Mouse (Mus musculus): ENCODE data around the gene Morc1.

Gene Morc1

DNA sequence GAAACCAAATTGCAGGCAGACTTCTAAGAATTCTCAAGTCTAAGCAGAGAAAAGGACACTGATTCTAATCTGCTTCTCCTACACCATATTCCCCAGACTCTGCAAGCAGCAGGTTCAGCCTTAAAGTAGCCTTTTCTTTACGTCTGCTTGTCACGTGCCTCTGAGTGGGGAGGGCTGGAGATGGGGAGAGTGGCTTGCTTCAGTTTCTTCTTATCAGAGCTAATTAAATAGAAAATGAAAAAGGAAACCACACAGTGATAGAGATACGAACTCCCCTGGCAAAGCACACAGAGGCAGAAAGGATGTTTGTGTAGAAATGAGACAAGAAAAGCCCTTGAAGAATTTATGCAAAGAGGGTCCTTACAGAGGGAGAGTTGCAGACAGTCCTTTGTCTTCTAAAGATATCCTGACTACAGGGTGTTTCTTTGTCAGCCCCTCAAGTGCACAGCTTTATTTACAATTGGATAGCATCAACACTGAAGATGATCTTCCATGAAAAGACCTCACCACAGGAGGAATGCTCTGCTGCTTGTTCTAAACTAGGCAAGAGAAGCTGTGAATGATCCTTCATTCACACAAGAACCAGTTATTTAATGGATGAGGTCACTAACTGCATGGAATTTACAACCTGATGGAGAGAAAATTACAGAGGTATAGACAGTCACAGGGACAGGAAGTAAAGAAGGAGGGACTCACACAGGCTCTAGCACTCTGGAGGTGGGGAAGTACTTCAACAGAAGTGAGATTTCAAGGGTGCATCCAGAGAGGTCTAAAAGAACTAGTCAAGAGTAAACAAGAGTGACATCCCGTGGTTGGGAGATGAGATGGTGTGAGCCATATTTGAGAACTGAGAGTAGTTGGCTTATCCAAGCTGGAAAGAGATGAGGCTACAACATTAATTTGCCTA lies 44.1 kb downstream of the Morc1 start:
- DNase-seq (ENCODE audit: low read depth, low spot score), result no peak

DNA sequence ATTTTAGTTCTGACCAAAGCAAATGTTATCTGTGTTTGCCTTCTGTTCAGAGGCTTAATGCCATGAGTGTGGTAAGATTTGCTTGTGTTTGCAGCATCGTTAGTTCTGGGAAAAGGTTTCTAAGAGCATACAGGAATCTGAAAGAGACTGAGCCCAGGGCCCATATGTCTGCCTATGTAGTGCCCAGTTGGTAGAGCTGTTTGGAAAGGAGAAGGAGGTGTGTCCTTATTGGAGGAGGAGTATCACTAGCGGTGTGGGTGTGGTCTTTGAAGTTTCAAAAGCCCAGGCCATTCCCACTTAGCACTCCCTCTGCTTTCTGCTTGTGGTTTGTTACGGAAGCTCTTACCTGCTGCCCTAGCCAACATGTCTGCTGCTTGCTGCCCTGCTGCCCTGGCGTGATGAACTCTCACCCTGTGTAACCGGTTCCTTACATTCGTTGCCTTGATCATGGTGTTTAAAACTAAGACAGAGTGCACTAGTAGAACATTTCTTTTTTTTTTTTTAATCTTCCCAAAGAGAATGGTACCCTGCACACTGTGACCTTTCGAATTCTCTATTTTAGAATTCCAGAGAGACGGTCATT lies 48.3 kb downstream of the Morc1 start:
- DNase-seq (ENCODE audit: low read depth, low spot score), result no peak

DNA sequence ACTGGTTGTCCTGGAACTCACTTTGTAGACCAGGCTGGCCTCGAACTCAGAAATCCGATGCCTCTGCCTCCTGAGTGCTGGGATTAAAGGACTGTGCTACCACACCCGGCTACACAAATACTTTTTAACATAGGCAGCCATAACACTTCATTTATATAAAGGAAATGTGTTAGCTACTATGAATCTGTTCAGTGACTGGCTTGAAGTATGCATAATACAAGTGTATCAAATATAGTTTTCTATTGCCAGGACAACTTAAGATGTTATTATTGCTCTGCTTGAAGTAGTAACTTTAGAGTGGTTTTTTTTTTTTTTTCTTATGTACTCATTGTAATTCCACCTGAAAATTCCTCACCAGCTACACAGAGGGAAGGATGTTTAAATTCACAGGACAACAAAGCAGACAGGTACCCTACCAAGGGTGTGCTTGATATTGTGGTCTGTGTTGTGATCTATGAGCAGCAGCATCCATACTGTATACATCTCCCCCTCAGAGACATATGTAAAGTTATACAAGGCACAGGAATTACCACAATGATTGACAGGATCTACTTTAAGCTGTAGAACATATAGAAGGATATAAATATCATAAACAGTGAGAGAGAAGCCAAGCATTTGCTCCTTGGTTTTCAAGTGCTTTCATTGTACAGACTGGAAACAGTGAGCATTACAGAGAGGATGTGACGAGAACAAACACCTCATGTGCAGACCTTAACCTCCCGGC lies 85.9 kb downstream of the Morc1 start:
- no peak for DNase-seq (ENCODE audit: low read depth, low spot score)

DNA sequence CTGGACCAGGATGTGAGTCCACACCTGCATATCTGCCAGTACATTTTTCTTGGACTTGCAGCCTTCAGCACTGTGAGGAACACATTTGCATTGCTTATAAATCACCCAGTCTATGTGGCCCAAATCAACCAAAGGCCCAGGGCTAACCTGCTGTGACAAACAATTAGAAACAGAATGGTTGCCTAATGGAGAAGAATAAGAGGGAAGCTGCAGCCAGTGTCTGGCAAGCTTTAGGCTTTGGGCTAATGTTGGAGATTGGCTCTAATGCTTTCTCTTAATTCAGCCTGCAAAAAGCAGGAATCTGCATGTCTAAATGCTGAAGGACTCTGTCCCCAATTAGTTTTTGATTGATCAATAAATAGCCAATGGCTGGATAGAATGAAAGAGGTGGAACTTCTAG lies 88.5 kb downstream of the Morc1 start:
- DNase-seq (ENCODE audit: low read depth, low spot score), result no peak

DNA sequence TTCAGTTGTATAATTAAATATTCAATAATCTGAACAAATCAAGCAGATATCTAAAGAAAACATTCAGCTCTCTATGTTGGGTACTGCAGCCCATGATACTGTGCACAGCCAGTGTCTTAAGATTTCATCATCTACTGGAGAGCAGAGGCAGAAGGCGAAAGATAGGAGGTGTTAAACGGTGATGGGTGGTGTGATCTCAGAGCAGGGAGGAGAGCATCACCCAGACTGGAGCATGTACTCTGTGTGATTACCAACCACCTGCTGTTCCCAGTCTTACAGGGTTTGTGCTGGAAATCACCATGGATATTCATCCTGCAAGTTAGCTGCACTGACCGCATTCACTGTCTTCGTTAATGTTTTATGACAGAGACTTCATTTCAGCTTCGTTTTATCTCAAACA lies 106.1 kb downstream of the Morc1 start:
- DNase-seq (ENCODE audit: low read depth, low spot score), result no peak

DNA sequence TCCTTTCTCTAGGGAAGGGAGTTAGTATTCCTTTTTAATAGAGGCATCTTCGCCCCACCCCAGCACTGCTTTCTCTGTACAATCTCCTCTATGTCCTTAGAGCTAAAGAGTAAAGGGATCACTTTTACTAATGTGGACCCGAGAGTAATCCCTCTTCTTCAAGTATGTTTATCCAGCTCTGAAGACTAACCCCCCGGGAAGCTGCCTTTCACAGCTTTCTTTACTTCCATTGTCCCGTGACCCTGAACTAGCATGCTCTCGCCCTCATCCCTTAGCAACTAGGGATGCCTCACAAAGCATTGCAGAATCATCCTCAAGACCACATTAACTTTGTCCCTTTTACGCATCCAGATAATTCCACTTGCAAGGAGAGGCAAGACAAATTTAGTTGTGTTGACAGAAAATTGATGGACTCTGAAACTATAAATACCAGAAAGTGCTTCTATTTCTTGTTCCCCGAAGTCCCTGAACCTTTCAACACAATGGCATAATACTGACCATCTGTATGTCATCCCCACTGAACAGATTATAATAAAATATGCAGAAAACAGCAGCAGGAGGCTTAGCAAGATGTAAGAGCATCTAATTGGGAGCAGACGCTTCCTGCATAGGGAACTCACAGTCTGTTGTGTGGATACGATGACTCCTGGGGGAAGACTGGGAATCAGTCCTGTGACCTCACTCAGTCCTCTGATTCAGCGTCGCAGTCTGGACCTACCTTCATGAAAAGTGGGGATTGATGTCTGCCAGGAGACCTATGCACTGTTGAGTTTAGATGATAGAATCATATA lies 131.4 kb downstream of the Morc1 start:
- no peak for DNase-seq (ENCODE audit: low read depth, low spot score)

DNA sequence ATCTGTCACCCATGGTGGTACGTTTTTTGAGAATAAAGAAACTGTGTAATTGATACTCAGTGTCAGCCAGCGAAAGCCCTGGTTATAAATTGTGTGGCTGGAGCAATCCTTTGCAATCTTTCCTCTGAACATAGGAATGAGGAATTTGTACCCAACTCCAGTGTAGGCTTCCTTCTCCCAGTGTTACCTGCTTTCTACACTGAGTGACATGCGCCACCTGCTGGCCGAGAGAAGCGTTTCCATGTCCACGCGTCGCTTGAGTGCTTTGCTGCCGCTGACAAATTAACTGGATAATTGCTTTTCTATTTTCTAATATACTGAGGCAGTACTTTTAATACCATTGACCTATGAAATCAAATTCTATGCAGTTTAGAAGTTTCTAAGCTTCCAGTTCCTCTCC lies 139.3 kb downstream of the Morc1 start:
- peak; percentile 57 for DNase-seq (ENCODE audit: low read depth, low spot score)

DNA sequence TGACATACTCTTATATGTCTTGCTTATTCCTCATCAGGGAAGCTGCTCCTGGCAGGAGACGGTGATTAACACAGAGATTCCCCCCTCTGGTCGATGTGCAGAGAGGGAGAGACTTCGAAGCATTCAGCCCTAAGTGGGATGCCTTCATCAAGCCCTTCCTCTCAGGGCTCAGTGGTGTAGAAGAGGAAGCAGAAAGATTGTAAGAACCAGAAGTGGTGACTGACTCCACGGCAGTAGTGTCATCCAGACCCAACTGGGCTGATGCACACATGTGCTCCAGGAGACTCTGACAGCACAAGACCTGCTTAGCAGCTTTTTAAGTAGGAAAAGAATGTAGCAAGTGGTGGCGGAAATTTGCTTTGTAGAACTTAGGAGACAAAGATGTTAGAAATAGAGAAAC lies 143.0 kb downstream of the Morc1 start:
- no peak for DNase-seq (ENCODE audit: low read depth, low spot score)

DNA sequence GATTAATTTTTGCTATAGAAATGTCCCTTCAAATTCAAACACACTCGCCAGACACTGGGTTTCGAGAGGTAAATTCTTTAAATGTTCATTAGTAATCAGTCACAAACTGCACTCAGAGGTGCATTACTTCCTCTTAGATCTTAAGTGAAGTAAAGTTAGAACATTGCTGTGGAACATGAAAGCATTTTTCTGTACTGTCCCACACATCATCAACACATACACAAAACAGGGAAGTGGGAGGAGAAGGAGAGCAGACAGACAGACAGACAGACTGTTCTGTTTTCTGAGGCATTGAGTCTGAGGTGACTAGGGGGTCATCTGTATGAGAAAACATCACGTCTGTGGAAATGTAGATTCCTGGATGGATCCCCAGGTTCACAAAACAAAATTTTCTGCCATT lies 143.5 kb downstream of the Morc1 start:
- DNase-seq (ENCODE audit: low read depth, low spot score), result no peak

DNA sequence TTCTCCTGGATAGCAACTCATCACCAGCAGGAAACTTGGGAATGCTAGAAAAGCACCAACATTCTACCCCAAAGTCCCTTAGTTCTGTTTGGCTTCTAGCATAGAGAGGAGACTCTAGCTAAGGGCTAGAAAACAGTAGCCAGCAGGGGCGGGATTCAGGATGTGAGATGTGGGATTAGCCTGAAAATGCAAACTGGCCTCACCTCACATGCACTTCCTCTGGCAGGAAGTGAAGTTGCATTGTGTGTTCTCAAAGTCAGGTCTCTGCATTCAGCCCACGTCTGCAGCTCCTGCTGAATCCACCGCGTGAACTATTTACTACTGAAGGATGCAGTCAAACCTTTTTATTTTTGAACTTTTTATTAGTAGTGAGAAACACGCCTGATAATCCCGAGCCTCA lies 154.3 kb downstream of the Morc1 start:
- no peak for DNase-seq (ENCODE audit: low read depth, low spot score)

DNA sequence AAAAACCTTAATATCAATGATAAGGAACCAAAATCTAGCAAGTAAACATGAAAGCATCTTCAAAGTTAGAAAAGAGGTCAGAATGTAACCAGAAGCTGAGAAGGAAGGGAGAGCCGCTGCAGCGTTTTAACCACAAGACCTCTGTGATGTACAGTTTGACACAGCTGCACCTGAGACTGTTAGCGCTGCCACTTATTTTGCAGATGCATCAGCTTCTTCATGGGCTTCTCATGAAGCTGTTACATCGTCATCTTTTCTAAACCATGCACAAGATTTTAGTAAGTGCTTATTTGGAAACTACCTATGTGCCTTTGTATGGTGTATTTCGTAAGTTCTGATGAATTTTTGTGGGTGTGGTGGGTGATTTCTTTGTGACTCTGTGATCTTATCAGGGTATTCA lies 163.4 kb downstream of the Morc1 start:
- DNase-seq (ENCODE audit: low read depth, low spot score), result no peak

DNA sequence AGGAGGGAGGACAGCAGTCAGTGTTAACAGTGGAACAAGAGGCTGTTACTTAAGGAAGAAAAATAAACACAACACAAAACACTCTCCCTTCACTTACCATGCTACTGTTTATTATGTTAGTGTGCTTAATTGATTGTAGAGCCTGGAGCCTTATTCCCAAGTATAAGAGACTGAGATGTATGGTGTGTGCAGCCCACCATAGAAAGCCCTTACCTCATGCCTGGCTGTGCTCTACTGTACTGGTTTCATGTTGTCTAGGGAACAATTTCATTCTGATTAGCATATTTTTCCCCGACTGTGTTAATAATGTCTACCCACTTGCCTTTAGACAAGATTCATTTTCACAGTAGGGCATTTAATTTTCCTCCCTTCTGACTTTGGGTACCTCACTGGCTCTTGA lies 164.2 kb downstream of the Morc1 start:
- no peak for DNase-seq (ENCODE audit: low read depth, low spot score)

DNA sequence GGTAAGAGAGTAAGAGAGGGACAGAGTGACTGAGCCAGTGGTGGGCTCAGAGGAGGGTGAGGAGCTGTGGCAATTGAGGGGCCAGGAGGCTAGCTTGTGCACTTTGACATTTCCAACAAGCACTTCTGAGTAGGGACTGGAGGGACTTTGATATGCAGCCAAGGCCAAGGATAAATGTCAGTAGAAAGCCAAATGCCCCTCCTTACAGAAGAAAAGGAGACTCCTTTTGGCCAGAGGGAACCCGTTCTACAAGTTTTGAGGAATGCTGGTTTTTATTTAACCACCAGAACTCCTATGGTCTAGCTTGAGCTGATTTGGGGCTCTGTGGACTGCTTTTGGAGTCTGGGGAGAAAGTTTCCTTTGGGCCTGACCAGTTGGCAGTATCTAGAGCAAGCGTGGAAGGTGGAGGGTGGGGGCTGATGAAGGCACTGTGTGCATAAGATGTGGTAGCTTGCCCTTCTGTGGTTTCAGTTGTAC lies 172.7 kb downstream of the Morc1 start:
- DNase-seq (ENCODE audit: low read depth, low spot score), result no peak

DNA sequence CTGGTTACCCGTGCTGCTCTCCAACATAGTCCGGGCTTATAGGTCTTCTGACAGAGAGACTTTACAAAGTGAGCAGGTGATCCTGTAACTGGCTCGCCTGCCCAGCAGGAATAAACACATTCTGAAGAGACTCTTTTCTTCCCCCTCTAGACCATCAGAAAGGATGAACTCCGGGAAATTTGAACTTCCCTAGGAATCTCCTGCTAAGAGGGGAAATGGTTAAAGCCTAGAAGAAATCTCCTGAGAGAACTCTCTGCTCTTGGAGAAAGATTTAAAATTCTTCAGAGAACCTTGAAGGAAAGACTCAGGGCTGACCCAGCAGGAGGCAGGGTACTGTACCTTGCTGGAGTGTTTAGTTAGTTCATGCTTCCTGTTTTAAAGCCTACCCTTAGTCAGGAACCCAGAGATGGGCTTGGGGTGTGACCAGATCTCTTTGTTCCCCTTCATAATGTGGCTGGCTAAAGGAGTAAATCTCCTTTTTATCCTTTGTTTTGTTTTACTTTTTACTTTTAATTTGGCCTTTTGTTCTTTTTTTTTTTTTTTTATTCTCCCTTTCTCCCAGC lies 175.5 kb downstream of the Morc1 start:
- no peak for DNase-seq (ENCODE audit: low read depth, low spot score)

DNA sequence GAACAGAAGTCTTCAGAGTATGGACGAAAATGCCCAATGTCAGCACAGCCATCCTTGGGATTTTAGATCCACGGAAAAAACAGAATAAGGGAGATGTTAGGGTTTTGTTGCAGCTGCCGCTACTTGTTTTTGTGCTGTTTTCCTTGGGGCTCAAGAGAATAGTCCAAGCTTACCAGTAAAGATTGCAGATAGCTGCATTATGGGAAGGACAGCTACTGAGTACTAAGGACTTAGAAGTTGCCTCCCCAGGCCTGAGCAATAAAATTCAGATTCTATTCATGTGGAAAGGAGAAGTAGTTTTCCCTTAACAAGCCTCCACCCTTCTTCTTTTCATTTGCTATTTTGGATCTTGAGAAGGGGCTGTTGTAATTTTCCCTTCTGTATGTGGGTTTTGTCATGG lies 177.2 kb downstream of the Morc1 start:
- no peak for DNase-seq (ENCODE audit: low read depth, low spot score)

DNA sequence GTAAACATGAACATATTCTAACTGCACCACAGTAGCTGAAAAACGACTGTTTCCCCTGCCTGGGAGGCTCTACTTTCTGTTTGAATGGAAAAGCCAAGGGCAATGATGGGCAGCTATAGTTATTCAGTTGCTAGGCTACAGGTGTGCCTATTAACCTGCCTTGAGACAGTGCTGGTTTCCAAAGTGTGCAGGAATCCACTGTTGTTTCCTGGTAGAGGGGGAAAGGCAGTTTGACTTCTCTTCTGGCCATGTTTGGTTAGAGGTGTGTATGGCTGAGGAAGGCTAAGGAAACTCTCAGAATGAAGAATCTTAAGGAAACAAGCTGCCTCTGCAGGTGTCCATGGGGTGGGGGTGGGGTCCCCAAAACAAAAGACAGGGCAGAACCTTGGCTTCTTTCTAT lies 179.8 kb downstream of the Morc1 start:
- no peak for DNase-seq (ENCODE audit: low read depth, low spot score)

DNA sequence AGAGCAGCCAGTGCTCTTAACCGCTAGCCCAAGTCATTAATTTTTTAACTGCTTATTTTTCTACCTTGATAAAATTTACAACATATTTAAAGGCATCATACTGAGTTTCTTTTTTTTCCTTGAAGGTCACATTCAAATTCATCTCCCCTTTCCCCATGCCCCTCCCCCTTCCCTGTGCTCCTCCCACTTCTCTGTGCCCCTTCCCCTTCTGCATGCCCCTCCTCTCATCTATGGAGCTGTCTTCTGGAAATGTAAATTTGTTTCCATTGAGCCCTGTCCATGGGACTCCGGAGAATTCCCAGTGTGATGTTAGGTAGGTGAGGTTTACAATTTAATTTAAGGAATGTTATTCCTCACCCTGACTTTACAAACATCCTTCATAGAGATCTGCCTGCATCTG lies 180.4 kb downstream of the Morc1 start:
- DNase-seq (ENCODE audit: low read depth, low spot score), result no peak

DNA sequence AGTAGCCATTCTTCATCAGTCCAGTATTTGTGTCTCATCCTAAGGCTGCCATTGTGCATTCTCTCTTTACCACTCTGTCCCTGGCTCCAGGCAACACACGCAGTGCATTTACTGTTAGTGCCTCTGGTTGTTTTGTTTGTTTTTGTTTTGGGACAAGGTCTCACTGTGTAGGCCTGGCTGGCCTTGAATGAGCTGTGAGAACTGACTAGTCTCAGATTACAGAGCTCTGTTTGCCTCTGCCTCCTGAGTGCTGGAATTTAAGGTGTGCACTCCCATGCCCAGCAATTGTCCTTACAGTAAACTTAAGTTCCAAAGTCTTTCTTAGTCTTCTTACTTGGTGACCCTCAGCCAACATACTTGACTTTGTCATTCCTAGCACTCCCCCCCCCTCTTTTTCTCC lies 182.7 kb downstream of the Morc1 start:
- no peak for DNase-seq (ENCODE audit: low read depth, low spot score)

DNA sequence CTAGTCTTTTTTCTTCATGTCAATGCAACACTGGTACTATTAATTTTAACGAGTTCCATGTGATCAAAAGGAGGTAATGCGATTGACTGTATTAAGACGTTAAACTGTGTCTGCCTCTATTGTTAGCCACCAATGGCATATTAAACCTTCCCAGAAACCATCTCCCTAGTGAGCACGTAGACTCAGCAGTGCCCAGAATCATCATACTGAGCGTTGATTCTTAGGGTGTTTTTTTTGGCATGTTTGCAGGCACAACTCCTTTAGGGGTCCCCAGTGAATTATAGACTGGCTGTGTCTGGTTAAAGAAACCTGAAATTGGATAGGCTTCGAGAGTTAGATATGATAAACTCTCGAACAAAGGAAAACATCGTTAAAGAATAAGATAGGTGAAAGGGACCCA lies 189.5 kb downstream of the Morc1 start:
- no peak for DNase-seq (ENCODE audit: low read depth, low spot score)

DNA sequence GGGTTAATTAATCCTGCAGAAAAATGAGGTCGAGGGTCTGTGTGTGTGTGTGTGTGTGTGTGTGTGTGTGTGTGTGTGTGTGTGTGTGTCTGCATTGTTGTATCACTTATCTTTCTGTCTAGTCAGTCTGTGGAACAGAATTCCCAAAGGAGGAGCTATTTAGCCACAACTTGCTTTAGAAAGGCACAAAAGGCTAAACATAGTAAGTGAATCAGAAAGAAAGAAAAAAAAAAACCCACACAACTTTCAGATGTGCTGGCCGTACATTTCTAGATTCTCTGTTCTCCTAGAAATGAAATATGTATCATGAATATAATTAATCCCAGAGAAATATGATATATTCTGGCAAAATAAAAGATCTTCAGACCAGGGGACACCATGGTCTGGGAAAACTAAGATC lies 190.0 kb downstream of the Morc1 start:
- no peak for DNase-seq (ENCODE audit: low read depth, low spot score)

DNA sequence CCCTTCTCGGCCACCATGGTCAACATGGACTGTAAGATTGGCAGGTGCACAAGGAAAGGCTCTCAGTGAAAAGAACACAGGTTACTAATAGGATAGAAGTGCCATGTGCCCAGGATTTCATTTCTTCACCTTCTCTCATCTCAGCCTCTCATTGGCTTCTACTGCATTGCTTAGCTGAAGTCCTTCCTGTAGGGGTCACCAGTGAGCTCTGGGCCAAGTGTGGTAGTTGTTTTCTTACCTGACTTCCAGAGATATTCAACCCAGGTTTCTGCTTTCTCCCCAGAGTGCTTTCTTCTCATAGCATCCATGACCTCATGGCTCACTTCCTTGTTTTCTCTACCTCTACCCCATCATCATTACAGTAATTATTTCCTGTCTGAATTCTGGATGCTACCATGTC lies 192.4 kb downstream of the Morc1 start:
- DNase-seq (ENCODE audit: low read depth, low spot score), result no peak

DNA sequence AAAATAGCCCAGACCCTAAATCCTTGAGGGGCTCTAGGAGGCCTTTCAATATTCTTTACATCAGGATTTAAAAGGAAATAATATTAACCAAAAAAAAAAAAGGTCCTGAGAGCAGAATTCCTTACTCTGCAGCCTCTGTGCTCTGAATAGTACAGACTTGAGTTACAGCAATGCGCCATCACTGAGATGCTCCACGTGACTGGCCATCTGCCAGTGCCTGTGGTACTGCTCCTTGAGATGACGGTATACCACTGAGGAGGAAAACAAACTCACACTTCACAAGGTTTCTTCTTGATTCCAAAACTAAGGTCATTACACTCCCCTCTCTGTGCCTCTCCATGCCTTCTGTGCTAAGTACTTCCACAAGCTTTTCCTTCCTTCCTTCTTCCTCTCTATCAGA lies 195.1 kb downstream of the Morc1 start:
- no peak for DNase-seq (ENCODE audit: low read depth, low spot score)

All from brain, embryonic 18.5 days (tissue).